Mouse (Mus musculus) retina, embryonic 14.5 days (tissue): ENCODE measurements around the gene Rnf44.

Source experiments
- DNase-seq: peaks from one replicate; pipeline ENCODE4 v3.0.0-alpha.2; 2015; ENCODE audit warnings: low spot score

Gene Rnf44

DNA sequence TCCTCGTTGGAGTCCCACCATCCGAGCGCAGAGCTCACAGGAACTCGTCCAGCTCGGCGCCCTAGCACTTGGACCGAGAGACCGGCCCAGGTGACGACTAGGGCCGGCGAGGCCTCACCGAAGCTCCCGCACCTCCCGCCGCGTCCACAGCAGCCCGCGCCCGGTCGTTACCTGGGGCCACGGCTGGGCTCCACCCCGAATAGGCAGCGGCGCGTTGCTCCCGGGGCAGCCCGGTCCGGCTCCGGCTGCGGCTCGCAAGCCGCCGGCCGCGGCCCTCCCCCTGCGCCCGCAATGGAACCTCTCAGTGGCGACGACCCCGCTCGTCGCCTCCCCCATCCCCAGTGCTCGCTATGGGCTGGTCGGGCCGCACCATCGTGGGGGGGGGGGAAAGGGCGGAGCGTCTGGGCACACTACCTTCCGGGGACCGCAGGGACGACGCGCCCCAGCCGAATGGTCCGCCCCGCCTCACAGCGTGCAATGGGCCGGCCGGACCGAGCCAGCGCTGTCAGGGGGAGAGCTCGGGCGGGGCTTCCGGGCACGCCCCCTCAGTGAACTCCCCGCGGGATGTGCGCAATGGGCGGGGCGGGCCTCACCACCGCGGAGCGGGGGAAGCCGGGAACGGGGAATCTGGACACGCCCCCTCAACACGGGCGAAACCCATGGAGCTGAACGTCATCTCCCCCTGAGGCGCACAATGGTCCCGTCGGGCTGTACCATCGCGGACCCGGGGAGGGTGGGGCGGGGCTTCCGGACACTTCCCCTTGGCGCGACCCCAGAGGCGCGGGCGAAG lies at the start of gene Rnf44:
Rnf44 (minus strand) TSS at position 350 of the 790 bp plus-strand sequence.
- peak; percentile 99 for DNase-seq

DNA sequence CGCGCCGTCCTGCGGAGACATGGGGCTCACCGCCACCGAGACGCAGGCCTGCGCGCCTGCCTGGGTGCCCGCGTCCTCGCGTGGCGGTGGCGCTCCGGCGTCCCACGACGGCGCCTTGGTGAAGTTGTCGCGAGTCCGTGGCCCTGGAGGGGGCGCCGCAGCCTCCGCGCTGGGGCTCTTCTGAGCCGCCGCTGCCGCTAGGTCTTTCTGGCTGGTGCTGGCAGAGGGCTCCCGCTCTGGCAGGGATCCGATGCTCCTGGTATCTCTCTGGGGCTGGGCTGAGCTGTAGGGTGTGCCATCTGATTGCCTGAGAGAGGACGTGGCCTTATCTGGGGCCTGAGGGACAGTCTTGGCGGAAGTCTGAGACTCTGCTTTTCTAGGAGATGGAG lies 44.5 kb upstream of the Rnf44 start:
- DNase-seq = peak; percentile 14

DNA sequence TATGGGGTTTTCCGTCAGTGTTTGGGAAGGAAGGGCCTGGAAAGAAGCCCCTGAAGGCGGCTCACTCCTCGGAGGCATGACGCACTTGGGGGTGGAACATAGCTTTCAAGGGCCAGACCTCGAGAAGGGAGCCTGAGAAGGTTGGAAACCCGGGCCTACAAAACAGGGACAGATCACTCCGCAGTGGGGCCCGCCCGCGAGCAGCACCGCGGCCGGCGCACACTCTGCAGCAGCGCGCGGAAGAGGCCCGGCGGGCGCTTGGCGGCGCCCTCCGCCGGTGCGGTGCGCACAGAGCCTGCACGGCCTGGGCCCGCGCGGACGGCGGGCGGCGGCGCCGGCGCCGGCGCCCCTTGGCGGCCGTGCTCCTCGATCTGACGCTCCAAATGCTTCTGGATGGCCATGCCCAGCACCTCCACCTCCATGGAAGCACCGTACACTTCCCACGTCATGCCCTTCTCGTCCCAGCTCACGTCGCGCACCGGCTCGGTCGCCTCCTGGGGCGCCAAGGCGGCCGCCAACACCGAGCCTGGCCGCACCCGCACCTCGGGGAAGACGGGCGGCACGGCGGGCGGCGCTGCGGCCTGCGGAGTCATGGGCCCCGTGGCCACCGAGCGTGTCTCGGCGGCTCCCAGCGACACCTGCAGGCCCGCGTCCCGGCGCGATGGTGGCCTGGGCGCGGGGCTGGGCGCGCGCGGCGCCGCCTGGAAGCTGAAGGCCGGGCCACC lies 43.9 kb upstream of the Rnf44 start:
- DNase-seq = peak; percentile 35

DNA sequence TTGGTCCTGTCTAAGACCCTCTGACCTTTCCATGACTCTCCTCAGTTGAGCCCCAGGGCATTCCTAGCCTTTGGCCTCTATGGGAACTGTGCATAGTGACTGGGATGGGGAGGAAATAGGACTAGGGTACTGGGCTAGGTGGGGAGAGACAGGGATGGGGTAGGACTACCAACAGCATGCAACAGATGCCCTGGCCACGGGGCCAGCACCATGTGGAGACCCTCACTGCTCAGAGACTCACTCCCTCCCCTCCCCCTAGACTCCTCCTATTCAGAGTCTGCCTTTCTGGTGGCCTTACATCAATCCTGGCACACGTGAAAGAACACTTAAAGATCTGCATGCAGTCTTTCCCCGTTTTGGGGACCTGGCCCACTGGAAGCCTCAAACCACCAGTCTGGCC lies 43.2 kb upstream of the Rnf44 start:
- DNase-seq = no peak

DNA sequence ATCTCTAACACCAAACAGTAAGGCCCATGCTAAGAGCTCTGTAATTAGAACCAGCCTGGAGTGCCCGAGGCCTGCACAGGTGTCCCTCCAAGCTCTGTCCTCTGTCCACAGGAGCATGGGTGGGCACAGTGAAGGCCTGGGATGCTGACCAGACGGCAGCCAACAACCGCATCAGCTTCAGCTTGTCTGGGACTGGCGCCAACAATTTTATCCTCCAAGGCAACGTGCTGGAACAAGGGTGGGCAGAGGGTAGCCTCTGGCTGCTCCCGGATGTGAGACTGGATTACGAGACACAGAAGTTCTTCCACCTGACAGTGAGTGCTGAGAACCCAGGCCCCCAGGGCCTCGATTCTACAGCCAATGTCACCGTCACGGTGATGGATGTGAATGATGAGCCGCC lies 32.4 kb upstream of the Rnf44 start:
- no peak for DNase-seq

DNA sequence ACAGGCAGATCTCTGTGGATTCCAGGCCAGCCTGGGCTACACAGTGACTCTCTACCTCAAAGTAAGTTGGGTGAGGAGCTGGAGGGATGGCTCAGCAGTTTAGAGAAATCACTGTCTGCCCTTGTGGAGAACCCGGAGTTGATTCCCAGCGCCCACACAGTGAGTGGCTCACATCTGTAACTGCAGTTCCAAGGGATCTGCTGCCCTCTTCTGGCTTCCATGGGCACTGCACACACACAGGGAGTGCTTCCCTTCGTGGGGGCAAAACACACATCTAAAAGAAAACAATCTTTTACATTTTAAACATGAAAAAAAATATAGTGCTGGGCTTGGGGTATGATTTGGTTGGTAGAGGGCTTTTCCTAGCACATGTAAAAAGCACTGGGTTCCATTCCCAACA lies 29.4 kb upstream of the Rnf44 start:
- no peak for DNase-seq

DNA sequence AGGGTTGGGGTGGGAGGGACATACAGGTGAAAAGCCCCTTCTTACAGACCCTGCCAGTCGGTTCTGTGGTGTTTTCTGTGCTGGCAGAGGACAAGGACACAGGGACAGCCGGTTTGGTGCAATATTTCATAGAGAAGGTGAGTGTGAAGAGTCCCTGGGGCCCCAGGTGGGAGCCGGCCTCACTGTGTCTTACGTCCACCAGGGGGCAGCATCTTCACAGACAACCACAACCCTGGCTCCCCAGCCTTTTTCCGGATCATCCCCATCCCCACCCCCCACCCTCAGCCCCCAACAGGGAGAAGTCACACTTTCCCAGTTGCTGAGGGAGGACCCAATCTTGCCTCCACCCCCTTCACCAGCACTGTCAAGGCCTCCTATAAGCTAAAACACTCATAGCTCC lies 23.2 kb upstream of the Rnf44 start:
- DNase-seq = peak; percentile 78

DNA sequence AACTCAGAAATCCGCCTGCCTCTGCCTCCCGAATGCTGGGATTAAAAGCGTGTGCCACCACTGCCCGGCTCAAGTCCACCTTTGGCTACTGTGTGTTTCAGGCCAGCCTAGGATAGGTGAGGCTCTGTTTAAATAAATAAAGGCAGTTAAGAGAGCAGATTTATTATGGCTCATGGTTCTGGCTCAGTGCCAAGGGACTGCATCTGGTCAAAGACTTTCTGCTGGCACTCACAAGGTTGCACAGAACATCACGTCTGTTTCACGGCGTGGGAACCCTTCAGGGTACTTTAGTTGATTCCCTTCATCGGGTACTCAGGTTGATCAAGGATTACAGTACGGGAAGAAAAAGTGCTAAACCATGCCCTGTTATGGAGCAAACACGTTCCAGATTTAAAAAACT lies 21.3 kb upstream of the Rnf44 start:
- no peak for DNase-seq

DNA sequence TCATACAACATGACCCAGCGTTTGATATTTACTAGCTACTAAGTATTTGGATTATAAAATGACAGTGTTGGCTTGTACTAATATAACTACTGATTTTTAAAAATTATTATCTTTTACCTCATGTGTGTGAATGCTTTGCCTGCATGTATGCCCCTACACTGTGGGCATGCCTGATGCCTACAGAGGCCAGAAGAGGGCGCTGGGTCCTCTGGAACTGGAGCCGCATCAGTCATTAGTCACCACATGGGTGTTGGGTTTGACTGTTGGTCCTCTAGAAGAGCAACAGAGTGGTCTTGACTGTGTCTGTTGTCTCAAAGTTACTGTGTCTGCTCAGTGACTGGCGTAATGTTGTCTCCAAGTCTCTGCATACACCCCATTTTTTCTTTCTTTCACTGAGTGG lies 20.7 kb upstream of the Rnf44 start:
- peak; percentile 32 for DNase-seq

DNA sequence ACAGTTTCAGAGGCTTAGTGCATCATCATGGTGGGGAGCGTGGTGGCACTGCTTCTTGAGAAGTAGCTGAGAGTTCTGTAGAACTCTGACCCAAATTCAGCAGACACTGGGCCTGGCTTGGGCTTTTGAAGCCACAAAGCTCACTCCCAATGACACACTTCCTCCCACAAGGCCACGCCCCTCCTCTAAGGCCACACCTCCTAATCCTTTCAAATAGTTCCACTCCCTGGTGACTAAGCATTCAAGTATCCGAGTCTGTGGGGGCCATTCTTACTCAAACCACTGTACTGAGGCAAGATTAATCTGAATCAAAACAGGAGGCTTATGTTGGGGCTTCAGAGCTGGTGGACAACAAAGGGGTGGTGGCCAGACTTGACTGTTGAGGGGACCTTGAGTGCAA lies 17.2 kb upstream of the Rnf44 start:
- DNase-seq = no peak

DNA sequence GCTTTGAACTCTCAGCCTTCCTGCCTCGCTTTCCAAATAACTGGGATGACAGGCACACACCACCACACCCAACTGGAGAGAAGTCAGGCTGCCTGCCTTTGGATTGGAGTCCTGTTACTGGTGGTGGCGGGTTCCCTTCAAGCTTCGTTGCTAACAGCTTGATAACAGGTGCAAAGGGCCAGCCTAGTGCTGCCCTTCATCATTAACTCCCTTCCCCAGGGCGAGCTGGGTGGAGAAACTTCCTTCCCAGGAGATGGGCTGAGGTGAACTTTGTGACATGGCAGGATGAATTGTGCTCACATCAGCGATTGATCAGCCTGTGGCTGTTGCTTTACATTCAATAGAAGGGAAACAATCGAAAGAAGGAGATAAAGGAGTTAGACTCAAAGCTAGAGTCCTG lies 11.2 kb upstream of the Rnf44 start:
- no peak for DNase-seq

DNA sequence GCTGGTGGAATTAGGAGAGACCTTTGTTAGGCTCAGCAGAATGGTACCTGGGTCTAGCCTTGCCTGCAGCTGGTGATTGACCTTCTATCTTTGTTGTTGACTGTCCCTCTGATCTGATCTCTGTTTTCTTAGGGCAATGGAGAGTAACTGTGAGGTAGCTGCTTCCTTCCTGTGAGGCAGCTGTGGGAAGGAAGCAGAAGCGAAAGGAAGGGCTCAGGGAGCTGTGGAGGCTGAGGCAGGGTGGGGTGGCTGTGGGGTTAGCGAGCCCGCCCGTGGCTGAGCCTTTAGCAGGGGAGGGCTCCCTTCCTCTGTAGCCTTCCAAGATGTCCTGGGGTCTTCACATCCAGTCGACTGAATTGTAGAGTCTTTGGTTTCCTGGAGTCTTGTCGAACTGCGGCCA lies 8.8 kb upstream of the Rnf44 start:
- no peak for DNase-seq

DNA sequence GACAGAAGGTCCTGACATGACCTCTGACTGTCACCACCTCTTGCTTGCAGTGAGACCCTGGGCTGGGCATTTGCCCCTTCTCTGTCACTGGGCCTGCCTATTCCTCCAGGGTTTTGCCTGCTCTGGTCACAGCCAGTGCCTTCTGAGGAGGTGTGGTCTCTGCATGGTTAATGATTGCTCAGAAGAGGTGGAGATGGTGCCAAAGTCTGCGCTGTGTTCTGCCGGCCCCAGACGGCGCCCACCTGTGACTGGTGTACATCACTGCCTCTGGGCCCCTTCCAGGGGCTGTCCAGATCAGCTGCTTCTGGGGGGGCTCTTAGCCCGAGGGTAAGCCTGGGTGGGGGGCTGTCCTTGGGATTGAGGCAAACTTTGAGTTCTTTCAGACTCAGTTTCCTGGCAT lies 7.5 kb upstream of the Rnf44 start, which contains the start of gene Cdhr2:
Cdhr2 (plus strand) TSS at position 219 of the 400 bp plus-strand sequence.
- no peak for DNase-seq

DNA sequence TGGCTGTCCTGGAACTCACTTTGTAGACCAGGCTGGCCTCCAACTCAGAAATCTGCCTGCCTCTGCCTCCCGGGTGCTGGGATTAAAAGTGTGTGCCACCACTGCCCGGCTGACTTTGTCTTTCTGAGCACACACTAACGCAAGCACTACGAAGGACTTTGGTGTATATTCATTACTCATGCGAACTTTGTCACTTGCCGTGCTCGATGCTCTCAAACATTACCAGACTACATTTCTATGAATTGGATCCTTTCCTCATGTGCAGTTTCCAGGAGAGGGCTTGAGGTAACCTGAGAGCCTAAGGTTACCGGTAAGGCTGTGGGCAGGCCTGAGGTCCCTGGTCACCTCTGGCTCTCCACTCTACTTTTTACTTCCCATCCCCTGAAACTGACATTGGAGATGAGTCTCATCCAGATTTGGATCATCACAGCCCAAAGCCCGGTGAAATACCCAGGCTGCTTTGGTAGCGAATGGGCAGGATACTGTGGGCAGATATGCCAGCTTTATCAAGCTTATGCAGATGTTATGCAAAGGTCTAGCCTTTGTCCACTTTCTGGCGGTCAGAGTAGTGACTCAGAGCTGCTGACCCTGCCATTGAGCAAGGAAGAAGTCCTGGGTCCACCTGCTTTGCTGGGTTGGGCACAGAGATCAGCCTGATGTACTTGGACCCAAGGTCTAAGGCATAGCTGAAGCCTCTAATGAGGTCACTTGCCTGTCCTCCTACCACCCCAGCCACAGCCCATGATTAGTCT lies 1.9 kb upstream of the Rnf44 start:
- DNase-seq = no peak

DNA sequence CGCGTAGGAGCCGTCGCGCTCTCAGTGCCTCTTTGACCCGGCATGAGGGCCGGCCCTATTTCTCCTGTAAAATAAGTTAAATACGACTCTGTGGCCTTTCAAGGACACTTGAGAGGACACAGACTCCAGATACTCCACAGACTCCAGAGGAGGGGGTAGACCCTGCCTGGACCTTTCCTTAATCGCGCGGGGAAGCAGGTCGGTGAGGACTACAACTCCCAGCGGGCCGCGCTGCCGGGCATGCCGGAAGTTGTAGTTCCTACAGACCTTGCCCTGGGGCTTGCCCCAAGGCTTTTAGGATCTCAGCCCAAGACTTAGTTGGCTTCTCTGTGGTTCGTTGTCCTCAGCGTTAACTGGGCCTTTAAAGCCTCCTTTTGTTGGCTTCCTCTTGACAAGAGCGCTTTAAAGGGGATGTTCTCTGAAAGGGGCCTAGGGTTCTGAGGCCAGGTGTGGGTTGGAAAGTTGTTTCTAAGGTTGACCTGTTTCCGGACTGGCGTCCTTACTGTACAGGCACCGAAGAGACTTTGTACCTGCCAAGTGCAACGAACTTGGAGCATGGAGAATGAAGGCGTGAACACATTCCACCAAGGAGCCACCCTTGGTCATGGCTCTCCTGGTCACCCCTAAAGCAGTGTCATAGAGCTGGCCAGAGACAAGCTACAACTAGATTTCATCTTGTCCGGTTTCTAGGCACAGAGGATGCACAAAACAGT lies 797 bp upstream of the Rnf44 start:
- peak; percentile 87 for DNase-seq

DNA sequence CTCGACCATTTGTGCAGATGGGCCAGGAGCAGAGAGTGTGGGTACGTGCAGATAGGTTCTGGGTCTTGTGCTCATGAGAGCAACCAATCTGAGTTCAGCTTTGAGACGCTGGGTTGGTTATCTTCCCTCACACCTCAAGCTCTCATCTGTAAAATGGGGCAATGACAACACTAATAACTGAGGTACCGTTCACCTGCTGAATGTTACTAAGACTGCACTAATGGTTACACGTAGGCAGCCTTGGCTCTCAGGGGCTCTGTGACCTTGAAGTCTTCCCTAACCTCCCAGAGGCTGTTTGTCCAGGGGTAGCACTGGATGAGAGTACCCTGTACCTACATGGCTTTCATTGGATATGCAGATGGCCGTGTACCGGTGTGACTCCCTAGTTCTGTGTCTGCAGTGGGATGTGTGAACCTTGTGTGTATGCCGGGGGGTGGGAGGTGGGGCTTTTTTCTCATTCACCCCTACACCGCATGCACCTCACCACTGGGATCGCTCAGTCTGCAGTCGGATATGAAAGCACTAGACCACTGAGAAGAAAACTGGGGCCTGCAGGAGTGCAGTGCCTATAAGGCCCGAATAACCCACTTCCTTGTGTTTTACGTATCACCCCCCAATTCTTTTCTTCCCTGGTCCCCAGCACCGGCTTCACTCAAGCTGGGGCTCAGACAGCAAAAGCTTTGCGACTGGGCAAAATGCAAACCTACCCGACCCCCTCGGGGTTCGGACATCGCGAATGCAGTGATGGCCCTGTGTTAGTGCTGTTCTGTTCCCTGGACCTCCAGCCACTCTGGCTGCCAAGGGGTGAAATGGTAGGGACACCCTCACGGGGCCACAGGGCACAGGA lies 773 bp downstream of the Rnf44 start:
- peak; percentile 12 for DNase-seq

DNA sequence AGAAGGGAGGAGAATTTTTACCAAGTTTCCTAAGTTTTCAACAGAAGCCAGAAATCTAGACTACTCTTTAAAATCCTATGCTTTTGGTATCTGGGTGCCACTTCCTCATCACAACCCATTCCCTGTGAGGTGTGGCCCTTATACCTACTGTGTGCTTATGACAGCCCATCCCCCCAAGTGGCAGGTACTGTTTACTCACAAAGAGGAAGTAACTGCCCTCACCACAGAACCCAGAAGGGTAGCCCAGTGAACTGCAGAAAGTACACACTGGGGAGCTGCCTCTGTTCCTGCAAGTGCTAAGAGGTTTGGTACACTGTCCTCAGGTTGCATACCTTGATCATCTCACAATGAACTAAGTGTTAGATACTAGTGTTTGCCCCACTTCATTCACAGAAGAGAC lies 2.0 kb downstream of the Rnf44 start:
- no peak for DNase-seq

DNA sequence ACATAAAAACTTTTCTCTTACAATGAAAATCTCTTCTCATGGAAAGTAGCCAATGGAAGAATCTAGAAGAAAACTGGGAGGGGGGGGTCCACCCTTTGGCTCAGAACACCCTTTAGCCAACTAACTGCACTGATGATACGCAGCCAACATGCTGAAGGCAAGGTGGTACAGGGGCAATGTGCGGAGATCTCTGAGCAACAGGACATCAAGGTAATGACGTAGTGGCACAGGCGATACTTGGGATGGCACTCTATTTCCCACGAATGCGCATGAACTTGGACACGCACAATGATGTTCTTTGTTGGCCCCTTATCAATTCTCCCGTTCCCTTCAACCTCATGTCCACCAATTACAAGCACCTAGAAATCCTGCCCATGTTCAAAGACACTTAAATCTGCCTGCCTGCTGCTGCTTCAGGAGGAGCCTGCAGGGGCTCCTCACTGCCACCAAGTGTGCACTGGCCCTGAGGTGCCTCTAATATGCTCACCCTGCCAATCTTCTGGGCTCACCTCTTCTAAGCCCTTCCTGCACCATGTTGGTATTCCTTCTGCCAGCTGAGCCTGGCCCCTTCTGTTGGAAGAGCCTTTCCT lies 3.5 kb downstream of the Rnf44 start:
- no peak for DNase-seq

DNA sequence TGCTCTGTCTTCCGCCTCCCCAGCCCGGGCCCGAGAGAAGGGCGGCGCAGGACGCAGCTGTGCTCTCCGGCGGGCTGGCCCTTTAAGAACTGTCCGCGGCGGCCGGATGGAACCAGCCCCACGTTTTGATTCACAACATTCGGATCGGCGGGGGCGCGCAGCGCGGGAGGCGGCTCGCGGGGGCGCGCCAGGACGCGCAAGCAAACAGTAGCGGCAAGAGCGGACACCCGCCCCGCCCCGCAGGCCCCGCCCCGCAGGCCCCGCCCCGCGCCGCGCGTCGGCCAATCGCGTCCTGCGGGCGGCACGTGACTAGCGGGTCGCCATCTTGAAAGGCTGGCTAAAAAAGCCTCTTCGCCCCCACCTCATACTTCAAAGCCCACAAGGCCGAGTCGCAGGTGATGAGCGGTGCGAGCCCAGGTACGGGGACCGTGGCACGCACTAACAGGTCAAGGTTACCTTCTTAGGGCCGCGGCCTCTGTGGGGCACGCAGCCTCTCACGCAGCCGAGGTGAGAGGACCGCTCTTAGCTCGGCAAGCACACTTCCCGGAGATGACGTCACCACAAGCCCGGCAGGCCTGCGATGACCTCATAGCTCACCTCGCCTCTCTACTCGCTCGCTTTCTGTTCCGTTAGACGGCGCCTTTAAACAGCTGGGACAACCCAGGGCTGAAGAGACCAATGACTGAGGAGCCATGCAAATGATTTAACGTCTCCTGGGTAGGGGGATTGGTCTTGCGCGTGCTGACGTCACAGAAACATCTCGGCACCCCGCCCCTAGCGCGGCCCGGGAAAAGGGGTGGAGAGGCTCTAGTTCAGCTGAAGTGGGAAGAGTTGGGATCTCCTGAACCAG lies 5.9 kb downstream of the Rnf44 start:
- peak; percentile 95 for DNase-seq

DNA sequence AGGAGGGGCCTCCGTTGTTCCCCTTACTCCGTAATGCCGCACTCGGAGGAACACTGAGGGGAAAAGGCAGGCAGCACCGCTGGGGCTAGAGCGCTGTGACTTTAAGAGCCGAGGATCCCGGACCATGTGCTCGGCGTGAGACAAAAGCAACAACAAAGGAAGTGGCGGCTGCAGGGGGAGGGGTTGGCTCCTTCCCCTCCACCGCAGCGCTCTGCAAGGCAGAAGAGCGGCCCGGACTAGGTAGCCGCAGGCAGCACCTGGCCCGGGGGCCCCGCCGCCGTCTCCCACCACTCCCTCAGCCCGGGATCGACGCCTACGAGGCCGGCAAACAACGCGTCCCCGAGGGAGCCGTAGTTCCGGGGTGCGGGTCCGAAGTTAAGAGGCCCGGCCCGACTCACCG lies 6.6 kb downstream of the Rnf44 start:
- DNase-seq = peak; percentile 84
